In genomic region chr6:64297633-64298032, GRCm38 (mm10) we compare ENCODE assay signal across 28 mouse cellular contexts.
DNase-seq lines count a peak whose midpoint lies in the region; ATAC-seq and TF ChIP-seq lines count a peak whose summit lies in the region.
"Had no signal": no experiment of that assay in that cellular context is flagged by ENCODE, and none has a peak within 500 bp of the region (broad histone marks: within the 10 kb centered on the region; RNA-seq: fewer than 3 reads in every experiment).

No protein-coding gene starts in this region.

- whole genome bisulfite sequencing in midbrain, postnatal 0 days, result 24% methylated on average over 1 of the region's 1 CpGs
- WGBS in midbrain, embryonic 14.5 days, result 36% methylated on average over 1 of the region's 1 CpGs

- no peak overlapping the region for H3K9ac ChIP-seq in midbrain, postnatal 0 days (replicated peaks; ENCODE audit: low read length, poor library complexity, severe bottlenecking)
- H3K9ac ChIP-seq in midbrain, embryonic 14.5 days (replicated peaks; ENCODE audit: low read length), result no peak overlapping the region
- H3K9ac ChIP-seq: embryonic facial prominence, embryonic 15.5 days; forebrain, embryonic 12.5 days; heart, embryonic 12.5 days; hindbrain, embryonic 15.5 days; liver, embryonic 12.5 days; liver, postnatal 0 days; neural tube, embryonic 13.5 days had no signal

- DNase-seq in cerebellum, postnatal 4 days (ENCODE audit: low spot score in 2 of 2), result no peak
- peak; percentile 23 for DNase-seq in midbrain, postnatal 0 days (ENCODE audit: low spot score)
- DNase-seq in midbrain, embryonic 14.5 days, result no peak
- peak; percentile 47 for DNase-seq in cerebellum, adult 9-11 months
- no peak for DNase-seq in heart, postnatal 14 days
- no peak for DNase-seq in adrenal gland, postnatal 36 days
- no peak for DNase-seq in kidney, postnatal 36 days
- DNase-seq: adrenal gland, adult 8-10 months; gastrocnemius, postnatal 36 days; heart, adult 2 months; kidney, adult 18-20 months; kidney, postnatal 4 days; layer of hippocampus, postnatal 36 days; left cerebral cortex, postnatal 4 days; liver, postnatal 0 days; lung, postnatal 4 days had no signal

- H3K4me1 ChIP-seq in midbrain, postnatal 0 days (ENCODE audit: insufficient read depth, low read length), result no peaks in the 10 kb centered on the region
- H3K4me1 ChIP-seq in midbrain, embryonic 14.5 days (ENCODE audit: control insufficient read depth, insufficient read depth, low read length), result no peaks in the 10 kb centered on the region
- H3K4me1 ChIP-seq: embryonic facial prominence, embryonic 10.5 days; embryonic facial prominence, embryonic 15.5 days; forebrain, embryonic 12.5 days; heart, embryonic 12.5 days; hindbrain, embryonic 15.5 days; liver, embryonic 12.5 days; megakaryocyte, embryonic 14.5 days; neural tube, embryonic 13.5 days had no signal

- TF ChIP-seq CTCF in midbrain, postnatal 0 days (IDR thresholded peaks at IDR 0.05), result no peak

- H3K36me3 ChIP-seq in midbrain, postnatal 0 days (ENCODE audit: insufficient read depth, low read length), result no peaks in the 10 kb centered on the region
- H3K36me3 ChIP-seq in midbrain, embryonic 14.5 days (ENCODE audit: control insufficient read depth, insufficient read depth, low read length), result no peaks in the 10 kb centered on the region
- H3K36me3 ChIP-seq: embryonic facial prominence, embryonic 10.5 days; embryonic facial prominence, embryonic 15.5 days; forebrain, embryonic 12.5 days; heart, embryonic 12.5 days; hindbrain, embryonic 15.5 days; liver, embryonic 12.5 days; neural tube, embryonic 13.5 days had no signal

- no peaks in the 10 kb centered on the region for H3K27me3 ChIP-seq in midbrain, postnatal 0 days (ENCODE audit: insufficient read depth, low read length)
- H3K27me3 ChIP-seq in midbrain, embryonic 14.5 days (ENCODE audit: control insufficient read depth, insufficient read depth, low read length), result no peaks in the 10 kb centered on the region
- H3K27me3 ChIP-seq: CH12.LX; embryonic facial prominence, embryonic 15.5 days; forebrain, embryonic 12.5 days; heart, embryonic 12.5 days; hindbrain, embryonic 15.5 days; liver, embryonic 12.5 days; megakaryocyte, embryonic 14.5 days; neural tube, embryonic 13.5 days had no signal

- intact Hi-C loops in heart, postnatal 14 days (cut with DNase I), result no loop called here

- no peak overlapping the region for H3K27ac ChIP-seq in midbrain, postnatal 0 days (ENCODE audit: low read depth, low read length)
- no peak overlapping the region for H3K27ac ChIP-seq in midbrain, embryonic 14.5 days (replicated peaks; ENCODE audit: low read depth, low read length)
- H3K27ac ChIP-seq: embryonic facial prominence, embryonic 10.5 days; embryonic facial prominence, embryonic 15.5 days; forebrain, embryonic 12.5 days; heart, adult 2 months; hindbrain, embryonic 15.5 days; liver, embryonic 12.5 days; neural tube, embryonic 13.5 days had no signal

- peak; percentile 95 for ATAC-seq in cerebellum, adult (ENCODE audit: insufficient number of reproducible peaks, low FRiP score, low TSS enrichment)
- ATAC-seq in midbrain, postnatal 0 days (ENCODE audit: low FRiP score), result no peak
- no peak for ATAC-seq in midbrain, embryonic 14.5 days (ENCODE audit: low FRiP score, low TSS enrichment)
- ATAC-seq: activated CD4-positive, CD25-positive, alpha-beta regulatory T cell, adult 4 months; liver, embryonic 12.5 days; liver, postnatal 0 days; lung, postnatal 0 days had no signal

- no peak overlapping the region for H3K4me3 ChIP-seq in midbrain, postnatal 0 days (ENCODE audit: low read depth, low read length)
- no peak overlapping the region for H3K4me3 ChIP-seq in midbrain, embryonic 14.5 days (replicated peaks; ENCODE audit: low read depth, low read length)
- H3K4me3 ChIP-seq: embryonic facial prominence, embryonic 10.5 days; embryonic facial prominence, embryonic 15.5 days; forebrain, embryonic 12.5 days; heart, adult 2 months; heart, embryonic 12.5 days; hindbrain, embryonic 15.5 days; liver, embryonic 12.5 days; megakaryocyte, embryonic 14.5 days; neural tube, embryonic 13.5 days had no signal

- no peak overlapping the region for H3K4me2 ChIP-seq in midbrain, postnatal 0 days (ENCODE audit: low read depth, low read length, poor library complexity, severe bottlenecking)
- no peak overlapping the region for H3K4me2 ChIP-seq in midbrain, embryonic 14.5 days (ENCODE audit: low read length)
- H3K4me2 ChIP-seq: embryonic facial prominence, embryonic 15.5 days; forebrain, embryonic 12.5 days; heart, embryonic 12.5 days; hindbrain, embryonic 15.5 days; liver, embryonic 12.5 days; neural tube, embryonic 13.5 days had no signal

- H3K9me3 ChIP-seq in midbrain, postnatal 0 days (ENCODE audit: low read length), result no peaks in the 10 kb centered on the region
- no peaks in the 10 kb centered on the region for H3K9me3 ChIP-seq in midbrain, embryonic 14.5 days (ENCODE audit: control insufficient read depth, low read length)
- H3K9me3 ChIP-seq: embryonic facial prominence, embryonic 10.5 days; embryonic facial prominence, embryonic 15.5 days; forebrain, embryonic 12.5 days; heart, embryonic 12.5 days; hindbrain, embryonic 15.5 days; liver, embryonic 12.5 days; megakaryocyte, embryonic 14.5 days; neural tube, embryonic 13.5 days had no signal

Comparison
In these comparisons a context has a peak if more than half of its experiments do, and no peak if none do; other contexts are left out.
1. DNase-seq: peak in midbrain, postnatal 0 days (single experiment) and cerebellum, adult 9-11 months (single experiment); none in cerebellum, postnatal 4 days (0 of 2), midbrain, embryonic 14.5 days (single experiment), heart, postnatal 14 days (0 of 2), adrenal gland, postnatal 36 days (0 of 2) and kidney, postnatal 36 days (0 of 2).